Mouse (Mus musculus): ENCODE results near the gene Gse1. TPM values are rescaled to one million over a fixed set of nuclear protein-coding genes. Genes with fewer than 3 reads are reported as not detected.
A peak's percentile ranks its signal among the peaks of the same experiment; 100 is the strongest.

Gene Gse1
- total and polyA plus RNA-seq, 3 experiments = 23.6 to 128 (median 66.9) TPM

GRCm38 (mm10) chr8:120321724-120322123 lies 93.5 kb downstream of the Gse1 start (continued):
- peak; percentile 98 for TF ChIP-seq MAX (IDR thresholded peaks at IDR 0.05; ENCODE audit: low read length)
- no peak for TF ChIP-seq TBP (IDR thresholded peaks at IDR 0.05; ENCODE audit: low read depth, low read length)
- TF ChIP-seq E2F4 (IDR thresholded peaks at IDR 0.05; ENCODE audit: borderline replicate concordance, low read depth, low read length) = no peak
- peak; percentile 91 for TF ChIP-seq ZNF384 (IDR thresholded peaks at IDR 0.05; ENCODE audit: low read depth, low read length)
- no peak for TF ChIP-seq BHLHE40 (IDR thresholded peaks at IDR 0.05; ENCODE audit: borderline replicate concordance, low read depth, low read length)
- TF ChIP-seq ELF1 (IDR thresholded peaks at IDR 0.05; ENCODE audit: low read depth, low read length) = no peak
- peak; percentile 19; the same call in 1 of the 2 replicates for TF ChIP-seq ETS1 (IDR thresholded peaks at IDR 0.05; ENCODE audit: low read depth, low read length)
- no peak for TF ChIP-seq KAT2A (conservative IDR thresholded peaks at IDR 0.05; ENCODE audit: low read depth, low read length)
- TF ChIP-seq TAL1 (IDR thresholded peaks at IDR 0.05; ENCODE audit: low read length) = no peak
- TF ChIP-seq USF1 (IDR thresholded peaks at IDR 0.05; ENCODE audit: low read depth, low read length) = peak; percentile 76
- no peak for TF ChIP-seq MEF2A (IDR thresholded peaks at IDR 0.05; ENCODE audit: extremely low read depth, insufficient replicate concordance, low read depth, low read length, poor library complexity, severe bottlenecking)
- peak; percentile 86 for TF ChIP-seq SIN3A (IDR thresholded peaks at IDR 0.05; ENCODE audit: low read length)
- peak; percentile 79 to 93 (median 82) for TF ChIP-seq CTCF (IDR thresholded peaks at IDR 0.05 in 2 of 3, conservative IDR thresholded peaks at IDR 0.05 in 1 of 3; ENCODE audit: control insufficient read depth in 1 of 3, insufficient read depth in 1 of 3, low read depth in 2 of 3, low read length in 3 of 3, poor library complexity in 1 of 3, severe bottlenecking in 1 of 3)
- no peak for TF ChIP-seq POLR2AphosphoS5 (IDR thresholded peaks at IDR 0.05; ENCODE audit: borderline replicate concordance, low read depth, low read length)
- no peak for TF ChIP-seq ZMIZ1 (IDR thresholded peaks at IDR 0.05; ENCODE audit: low read depth, low read length)
- peak; percentile 28; the same call in 1 of the 2 replicates for TF ChIP-seq HCFC1 (IDR thresholded peaks at IDR 0.05; ENCODE audit: low read depth, low read length)
- peak; percentile 43 for TF ChIP-seq RAD21 (IDR thresholded peaks at IDR 0.05; ENCODE audit: low read depth, low read length)
- TF ChIP-seq RCOR1 (IDR thresholded peaks at IDR 0.05; ENCODE audit: low read depth, low read length) = no peak
- no peak for TF ChIP-seq USF2 (IDR thresholded peaks at IDR 0.05; ENCODE audit: borderline replicate concordance in 1 of 2, insufficient read depth in 1 of 2, low read depth in 1 of 2, low read length in 2 of 2)
- no peak for TF ChIP-seq GATA1 (IDR thresholded peaks at IDR 0.05; ENCODE audit: low read depth, low read length)

- Histone ChIP-seq H3K36me3 (ENCODE audit: control insufficient read depth in 1 of 2, insufficient read depth in 2 of 2, low read length in 2 of 2) (peaks cover 0 to 16% of the 10 kb centered on the region in 2 experiments; a peak in 2 of 4 replicates), H3K9me3 (replicated peaks; ENCODE audit: insufficient read depth, low read length) (no peaks in the 10 kb centered on the region), H3K4me1 (ENCODE audit: control insufficient read depth in 1 of 2, insufficient read depth in 2 of 2, low read length in 2 of 2) (peaks cover 9 to 42% of the 10 kb centered on the region in 2 experiments), H3K27me3 (ENCODE audit: control insufficient read depth in 1 of 2, insufficient read depth in 2 of 2, low read length in 2 of 2) (no peaks in the 10 kb centered on the region), H3K79me2 (ENCODE audit: control insufficient read depth, insufficient read depth, low read length, poor library complexity) (no peaks in the 10 kb centered on the region), H3K4me3 (ENCODE audit: control insufficient read depth in 1 of 2, insufficient read depth in 1 of 2, low read depth in 2 of 2, low read length in 2 of 2) (no peak overlapping the region), H3K27ac (ENCODE audit: control insufficient read depth, low read depth, low read length) (no peak overlapping the region), H3K9ac (ENCODE audit: control insufficient read depth, low read depth, low read length, poor library complexity, severe bottlenecking) (no peak overlapping the region)
- TF ChIP-seq MAZ (IDR thresholded peaks at IDR 0.05; ENCODE audit: low read depth, low read length) = peak; percentile 35; the same call in 1 of the 2 replicates
- no peak for TF ChIP-seq TBP (IDR thresholded peaks at IDR 0.05; ENCODE audit: low read depth, low read length)
- peak; percentile 46 for TF ChIP-seq USF1 (IDR thresholded peaks at IDR 0.05; ENCODE audit: low read depth, low read length)
- TF ChIP-seq ETS1 (IDR thresholded peaks at IDR 0.05; ENCODE audit: low read depth, low read length) = 0 out of 2 replicates have a peak, but pooled peaks have one; percentile 25
- DNase-seq (ENCODE audit: low read depth, low spot score) = peak; percentile 58
Observed at GRCm38 (mm10) chr8:120322956-120323448, 94.7 kb downstream of the Gse1 start.

Data from MEL (cell line).